Mouse (Mus musculus): Measurements from ENCODE around the gene Aspdh. TPM values are rescaled to one million over a fixed set of nuclear protein-coding genes. Genes with fewer than 3 reads are reported as not detected.

Aspdh gene
- polyA plus RNA-seq, 1 experiment from 2014 or later = 0.72 TPM

GRCm38 (mm10) chr7:44461503-44462217 is 3.5 kb upstream of the Aspdh start:
- Histone ChIP-seq H3K4me3 (replicated peaks; ENCODE audit: low read length) (no peak overlapping the region), H3K27ac (ENCODE audit: low read length) (no peak overlapping the region), H3K4me1 (ENCODE audit: control insufficient read depth, insufficient read depth, low read length) (no peaks in the 10 kb centered on the region), H3K9ac (ENCODE audit: low read length) (no peak overlapping the region), H3K4me2 (ENCODE audit: low read depth, low read length) (no peak overlapping the region), H3K27me3 (ENCODE audit: control insufficient read depth, insufficient read depth, low read length) (peaks cover 56% of the 10 kb centered on the region), H3K36me3 (ENCODE audit: control insufficient read depth, insufficient read depth, low read length) (no peaks in the 10 kb centered on the region), H3K9me3 (replicated peaks; ENCODE audit: control insufficient read depth, low read length) (no peaks in the 10 kb centered on the region)
- no peak for ATAC-seq (ENCODE audit: insufficient read depth, low FRiP score)
- 44% methylated on average over 57 of the region's 57 CpGs for WGBS

- ATAC-seq (ENCODE audit: insufficient read depth, low FRiP score) = no peak
- peak overlapping the region; percentile 8 for H3K4me3 ChIP-seq (replicated peaks; ENCODE audit: low read length)
- no peak overlapping the region for H3K27ac ChIP-seq (ENCODE audit: low read length)
- peak overlapping the region; percentile 36; the same call in 1 of the 2 replicates for H3K4me2 ChIP-seq (ENCODE audit: low read depth, low read length)
- H3K27me3 ChIP-seq (ENCODE audit: control insufficient read depth, insufficient read depth, low read length) = peaks cover 56% of the 10 kb centered on the region
- no peak overlapping the region for H3K9ac ChIP-seq (ENCODE audit: low read length)
- no peaks in the 10 kb centered on the region for H3K9me3 ChIP-seq (replicated peaks; ENCODE audit: control insufficient read depth, low read length)
- WGBS = 13% methylated on average over 70 of the region's 77 CpGs
- H3K36me3 ChIP-seq (ENCODE audit: control insufficient read depth, insufficient read depth, low read length) = no peaks in the 10 kb centered on the region
- H3K4me1 ChIP-seq (ENCODE audit: control insufficient read depth, insufficient read depth, low read length) = no peaks in the 10 kb centered on the region
Observed at GRCm38 (mm10) chr7:44462218-44463055, 2.8 kb upstream of the Aspdh start.

GRCm38 (mm10) chr7:44463056-44463425 is 2.1 kb upstream of the Aspdh start:
- Histone ChIP-seq H3K4me2 (ENCODE audit: low read depth, low read length) (peak overlapping the region; percentile 36; the same call in 1 of the 2 replicates), H3K27ac (ENCODE audit: low read length) (no peak overlapping the region), H3K4me3 (replicated peaks; ENCODE audit: low read length) (no peak overlapping the region), H3K9me3 (replicated peaks; ENCODE audit: control insufficient read depth, low read length) (no peaks in the 10 kb centered on the region), H3K36me3 (ENCODE audit: control insufficient read depth, insufficient read depth, low read length) (no peaks in the 10 kb centered on the region), H3K4me1 (ENCODE audit: control insufficient read depth, insufficient read depth, low read length) (no peaks in the 10 kb centered on the region), H3K9ac (ENCODE audit: low read length) (no peak overlapping the region), H3K27me3 (ENCODE audit: control insufficient read depth, insufficient read depth, low read length) (peaks cover 56% of the 10 kb centered on the region)
- WGBS = 25% methylated on average over 8 of the region's 8 CpGs
- no peak for ATAC-seq (ENCODE audit: insufficient read depth, low FRiP score)

GRCm38 (mm10) chr7:44463556-44464225 is 1.5 kb upstream of the Aspdh start:
- H3K36me3 ChIP-seq (ENCODE audit: control insufficient read depth, insufficient read depth, low read length) = no peaks in the 10 kb centered on the region
- peaks cover 56% of the 10 kb centered on the region for H3K27me3 ChIP-seq (ENCODE audit: control insufficient read depth, insufficient read depth, low read length)
- H3K4me1 ChIP-seq (ENCODE audit: control insufficient read depth, insufficient read depth, low read length) = peaks cover 4% of the 10 kb centered on the region
- H3K9ac ChIP-seq (ENCODE audit: low read length) = no peak overlapping the region
- no peaks in the 10 kb centered on the region for H3K9me3 ChIP-seq (replicated peaks; ENCODE audit: control insufficient read depth, low read length)
- H3K4me3 ChIP-seq (replicated peaks; ENCODE audit: low read length) = no peak overlapping the region
- H3K4me2 ChIP-seq (ENCODE audit: low read depth, low read length) = no peak overlapping the region
- no peak for ATAC-seq (ENCODE audit: insufficient read depth, low FRiP score)
- H3K27ac ChIP-seq (ENCODE audit: low read length) = no peak overlapping the region
- WGBS = 87% methylated on average over 10 of the region's 10 CpGs

- Histone ChIP-seq H3K9me3 (replicated peaks; ENCODE audit: control insufficient read depth, low read length) (no peaks in the 10 kb centered on the region), H3K27ac (ENCODE audit: low read length) (no peak overlapping the region), H3K36me3 (ENCODE audit: control insufficient read depth, insufficient read depth, low read length) (no peaks in the 10 kb centered on the region), H3K4me3 (replicated peaks; ENCODE audit: low read length) (no peak overlapping the region), H3K9ac (ENCODE audit: low read length) (no peak overlapping the region), H3K27me3 (ENCODE audit: control insufficient read depth, insufficient read depth, low read length) (peaks cover 56% of the 10 kb centered on the region), H3K4me1 (ENCODE audit: control insufficient read depth, insufficient read depth, low read length) (peaks cover 7% of the 10 kb centered on the region), H3K4me2 (ENCODE audit: low read depth, low read length) (no peak overlapping the region)
- no peak for ATAC-seq (ENCODE audit: insufficient read depth, low FRiP score)
- 28% methylated on average over 4 of the region's 4 CpGs for WGBS
Observed at GRCm38 (mm10) chr7:44464511-44464910, 680 bp upstream of the Aspdh start.

- Histone ChIP-seq H3K4me2 (ENCODE audit: low read depth, low read length) (no peak overlapping the region), H3K36me3 (ENCODE audit: control insufficient read depth, insufficient read depth, low read length) (no peaks in the 10 kb centered on the region), H3K9ac (ENCODE audit: low read length) (no peak overlapping the region), H3K27ac (ENCODE audit: low read length) (no peak overlapping the region), H3K9me3 (replicated peaks; ENCODE audit: control insufficient read depth, low read length) (no peaks in the 10 kb centered on the region), H3K4me3 (replicated peaks; ENCODE audit: low read length) (no peak overlapping the region), H3K27me3 (ENCODE audit: control insufficient read depth, insufficient read depth, low read length) (peaks cover 42% of the 10 kb centered on the region), H3K4me1 (ENCODE audit: control insufficient read depth, insufficient read depth, low read length) (peaks cover 7% of the 10 kb centered on the region)
- no peak for ATAC-seq (ENCODE audit: insufficient read depth, low FRiP score)
- WGBS = 82% methylated on average over 10 of the region's 10 CpGs
Observed at GRCm38 (mm10) chr7:44466006-44466887, 1.1 kb downstream of the Aspdh start.

GRCm38 (mm10) chr7:44466888-44467311 is 1.7 kb downstream of the Aspdh start:
- Histone ChIP-seq H3K9me3 (replicated peaks; ENCODE audit: control insufficient read depth, low read length) (no peaks in the 10 kb centered on the region), H3K27ac (ENCODE audit: low read length) (no peak overlapping the region), H3K27me3 (ENCODE audit: control insufficient read depth, insufficient read depth, low read length) (peaks cover 35% of the 10 kb centered on the region), H3K36me3 (ENCODE audit: control insufficient read depth, insufficient read depth, low read length) (no peaks in the 10 kb centered on the region), H3K4me1 (ENCODE audit: control insufficient read depth, insufficient read depth, low read length) (peaks cover 7% of the 10 kb centered on the region), H3K4me2 (ENCODE audit: low read depth, low read length) (no peak overlapping the region), H3K4me3 (replicated peaks; ENCODE audit: low read length) (no peak overlapping the region), H3K9ac (ENCODE audit: low read length) (0 out of 2 replicates have a peak overlapping the region, but pooled peaks have one; percentile 8)
- WGBS = 83% methylated on average over 16 of the region's 16 CpGs
- no peak for ATAC-seq (ENCODE audit: insufficient read depth, low FRiP score)

- Histone ChIP-seq H3K4me2 (ENCODE audit: low read depth, low read length) (peak within 1 kb of the TSS; percentile 86), H3K36me3 (ENCODE audit: control insufficient read depth, insufficient read depth, low read length) (no peaks in the 10 kb centered on the region), H3K9ac (ENCODE audit: low read length) (peak within 1 kb of the TSS; percentile 83), H3K4me1 (ENCODE audit: control insufficient read depth, insufficient read depth, low read length) (peaks cover 7% of the 10 kb centered on the region), H3K9me3 (replicated peaks; ENCODE audit: control insufficient read depth, low read length) (no peaks in the 10 kb centered on the region), H3K27me3 (ENCODE audit: control insufficient read depth, insufficient read depth, low read length) (peaks cover 25% of the 10 kb centered on the region), H3K4me3 (replicated peaks; ENCODE audit: low read length) (peak within 1 kb of the TSS; percentile 72), H3K27ac (ENCODE audit: low read length) (peak within 1 kb of the TSS; percentile 61)
- WGBS = under 1% methylated on average over 42 of the region's 42 CpGs
- ATAC-seq (ENCODE audit: insufficient read depth, low FRiP score) = peak; percentile 98
Observed at GRCm38 (mm10) chr7:44467811-44468411, 2.7 kb downstream of the Aspdh start, which contains the start of gene Josd2. TSS of gene Josd2 (plus strand) at chr7:44467980.
